Mouse (Mus musculus) kidney, embryonic 14.5 days (tissue): ENCODE data around the gene Cyb561. TPM values are rescaled to one million over a fixed set of nuclear protein-coding genes. Genes with fewer than 3 reads are reported as not detected.

Source experiments
- ATAC-seq: fragments of 200-750 bp; cut with Nextera tagmentation; 2 replicates; pipeline ENCODE4 v1.8.0; 2017; ENCODE audit warnings: moderate number of reproducible peaks, mild to moderate bottlenecking, moderate TSS enrichment, moderate library complexity; ENCODE audit not compliant: low FRiP score, low TSS enrichment
- H3K27ac ChIP-seq: fragments of 300-500 bp; sonication (generic); 2 replicates; pipeline ENCODE4 v1.5.1; 2014; ENCODE audit warnings: low read depth, mild to moderate bottlenecking, low read length, moderate library complexity, mixed read lengths
- H3K27me3 ChIP-seq: fragments of 300-500 bp; sonication (generic); 2 replicates; pipeline ENCODE4 v1.6.1; 2014; ENCODE audit warnings: mild to moderate bottlenecking, low read length; ENCODE audit not compliant: control insufficient read depth, insufficient read depth
- H3K36me3 ChIP-seq: fragments of 300-500 bp; sonication (generic); 2 replicates; pipeline ENCODE4 v1.6.1; 2014; ENCODE audit warnings: low read length, mixed read lengths; ENCODE audit not compliant: control insufficient read depth, insufficient read depth
- H3K4me1 ChIP-seq: fragments of 300-500 bp; sonication (generic); 2 replicates; pipeline ENCODE4 v1.6.1; 2014; ENCODE audit warnings: low read length, mixed read lengths; ENCODE audit not compliant: control insufficient read depth, insufficient read depth
- H3K4me2 ChIP-seq: fragments of 300-500 bp; sonication (generic); replicated peaks from 2 replicates; pipeline ENCODE4 v1.6.1; 2014; ENCODE audit warnings: low read depth, mild to moderate bottlenecking, low read length
- H3K4me3 ChIP-seq: fragments of 300-500 bp; sonication (generic); 2 replicates; pipeline ENCODE4 v1.5.1; 2014; ENCODE audit warnings: mild to moderate bottlenecking, low read length
- H3K9ac ChIP-seq: fragments of 300-500 bp; sonication (generic); 2 replicates; pipeline ENCODE4 v1.6.1; 2014; ENCODE audit warnings: low read depth, mild to moderate bottlenecking, low read length, moderate library complexity
- H3K9me3 ChIP-seq: fragments of 300-500 bp; sonication (generic); 2 replicates; pipeline ENCODE4 v1.6.1; 2016; ENCODE audit warnings: low read length; ENCODE audit not compliant: control insufficient read depth
- WGBS: fragments of 180-500 bp; shearing (Covaris S2); extraction: QIAGEN DNeasy Blood & Tissue Kit; methylation state at CpG from one replicate; pipeline ENCODE4 v1.1.7; 2014; 5-methylcytosine and 5-hydroxymethylcytosine counted together
- polyA plus RNA-seq: library from polyadenylated mRNA; unstranded; fragments of >200 nt; fragmentation: Nextera tagmentation; extraction: Ambion mirVana; gene quantifications from 2 replicates; pipeline ENCODE4 v1.2.1, GENCODE M21; 2014

The Cyb561 gene
- polyA plus RNA-seq, 1 experiment from 2014 or later = 25.2 TPM

GRCm38 (mm10) chr11:105921275-105921674 is 31.9 kb downstream of the Cyb561 start:
- Histone ChIP-seq H3K4me2 (no peak overlapping the region), H3K36me3 (peaks cover 4% of the 10 kb centered on the region; the same call in 1 of the 2 replicates)
- WGBS = 94% methylated on average over 5 of the region's 5 CpGs

DNA sequence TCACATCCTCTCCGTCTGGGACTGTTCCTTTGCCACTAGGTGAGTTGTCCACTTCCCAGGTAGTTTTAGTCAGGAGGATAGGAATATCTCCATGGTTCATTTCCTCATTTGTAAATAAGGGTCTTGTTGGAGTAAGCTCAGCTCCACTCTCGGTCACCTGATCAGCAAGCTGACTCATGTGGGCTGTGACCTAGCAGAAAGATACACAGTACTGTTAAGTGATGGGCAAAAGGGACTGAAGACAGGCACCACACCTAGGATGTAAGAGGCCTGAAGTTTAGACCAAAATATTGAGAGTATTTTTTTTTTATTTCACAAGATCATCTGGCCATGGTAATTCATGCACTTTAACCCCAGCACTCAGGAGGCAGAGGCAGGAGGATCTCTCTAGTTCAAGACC is 32.3 kb downstream of the Cyb561 start:
- H3K4me1 ChIP-seq = no peaks in the 10 kb centered on the region
- ATAC-seq = no peak
- H3K4me2 ChIP-seq = no peak overlapping the region
- WGBS = 91% methylated on average over 2 of the region's 2 CpGs
- H3K27me3 ChIP-seq = no peaks in the 10 kb centered on the region
- H3K27ac ChIP-seq = no peak overlapping the region
- H3K9me3 ChIP-seq = no peaks in the 10 kb centered on the region
- no peak overlapping the region for H3K4me3 ChIP-seq
- H3K9ac ChIP-seq = peak overlapping the region; percentile 14; the same call in 1 of the 2 replicates
- peaks cover 4% of the 10 kb centered on the region; the same call in 1 of the 2 replicates for H3K36me3 ChIP-seq

More at GRCm38 (mm10) chr11:105921275-105921674, 31.9 kb downstream of the Cyb561 start:
- H3K27ac ChIP-seq = no peak overlapping the region
- H3K27me3 ChIP-seq = no peaks in the 10 kb centered on the region
- H3K4me1 ChIP-seq = no peaks in the 10 kb centered on the region
- no peak overlapping the region for H3K9ac ChIP-seq
- H3K4me3 ChIP-seq = no peak overlapping the region
- H3K9me3 ChIP-seq = no peaks in the 10 kb centered on the region
- no peak for ATAC-seq

- no peak overlapping the region for H3K4me3 ChIP-seq
- no peak overlapping the region for H3K27ac ChIP-seq
- ATAC-seq = no peak
- no peaks in the 10 kb centered on the region for H3K4me1 ChIP-seq
- H3K36me3 ChIP-seq = peaks cover 4% of the 10 kb centered on the region; the same call in 1 of the 2 replicates
- 84% methylated on average over 3 of the region's 3 CpGs for WGBS
- peak overlapping the region; percentile 14; the same call in 1 of the 2 replicates for H3K9ac ChIP-seq
- H3K9me3 ChIP-seq = no peaks in the 10 kb centered on the region
- no peak overlapping the region for H3K4me2 ChIP-seq
- H3K27me3 ChIP-seq = no peaks in the 10 kb centered on the region
Observed at GRCm38 (mm10) chr11:105920098-105920785, 32.9 kb downstream of the Cyb561 start.

- Histone ChIP-seq H3K27me3 (no peaks in the 10 kb centered on the region), H3K4me2 (no peak overlapping the region), H3K4me3 (no peak overlapping the region), H3K4me1 (no peaks in the 10 kb centered on the region), H3K36me3 (0 out of 2 replicates have a peak, but pooled peaks cover 2% of the 10 kb centered on the region), H3K9me3 (no peaks in the 10 kb centered on the region), H3K27ac (no peak overlapping the region), H3K9ac (no peak overlapping the region)
- no peak for ATAC-seq
- WGBS = 47% methylated on average over 5 of the region's 5 CpGs
Observed at GRCm38 (mm10) chr11:105913580-105913979, 39.6 kb downstream of the Cyb561 start.

GRCm38 (mm10) chr11:105911592-105912375 is 41.4 kb downstream of the Cyb561 start:
- Histone ChIP-seq H3K9ac (no peak overlapping the region), H3K4me2 (no peak overlapping the region), H3K27me3 (no peaks in the 10 kb centered on the region), H3K36me3 (0 out of 2 replicates have a peak, but pooled peaks cover 2% of the 10 kb centered on the region), H3K4me3 (no peak overlapping the region), H3K4me1 (no peaks in the 10 kb centered on the region), H3K27ac (no peak overlapping the region), H3K9me3 (no peaks in the 10 kb centered on the region)
- 36% methylated on average over 4 of the region's 4 CpGs for WGBS
- ATAC-seq = peak; percentile 57; the same call in 1 of the 2 replicates

GRCm38 (mm10) chr11:105911149-105911548 is 42.0 kb downstream of the Cyb561 start:
- no peaks in the 10 kb centered on the region for H3K27me3 ChIP-seq
- no peak overlapping the region for H3K9ac ChIP-seq

GRCm38 (mm10) chr11:105909617-105910016 is 43.5 kb downstream of the Cyb561 start:
- ATAC-seq = no peak
- 32% methylated on average over 2 of the region's 2 CpGs for WGBS

More at GRCm38 (mm10) chr11:105911149-105911548, 42.0 kb downstream of the Cyb561 start:
- ATAC-seq = no peak
- Histone ChIP-seq H3K27ac (no peak overlapping the region), H3K4me1 (no peaks in the 10 kb centered on the region), H3K4me2 (no peak overlapping the region), H3K36me3 (0 out of 2 replicates have a peak, but pooled peaks cover 2% of the 10 kb centered on the region), H3K4me3 (no peak overlapping the region), H3K9me3 (no peaks in the 10 kb centered on the region)

GRCm38 (mm10) chr11:105908926-105909325 is 44.2 kb downstream of the Cyb561 start:
- no peak overlapping the region for H3K27ac ChIP-seq
- 87% methylated on average over 8 of the region's 8 CpGs for WGBS
- no peak overlapping the region for H3K4me2 ChIP-seq
- no peak overlapping the region for H3K4me3 ChIP-seq
- no peak for ATAC-seq
- no peak overlapping the region for H3K9ac ChIP-seq
- H3K27me3 ChIP-seq = no peaks in the 10 kb centered on the region
- H3K36me3 ChIP-seq = no peaks in the 10 kb centered on the region
- no peaks in the 10 kb centered on the region for H3K9me3 ChIP-seq
- no peaks in the 10 kb centered on the region for H3K4me1 ChIP-seq

More at GRCm38 (mm10) chr11:105909617-105910016, 43.5 kb downstream of the Cyb561 start:
- Histone ChIP-seq H3K9me3 (no peaks in the 10 kb centered on the region), H3K4me3 (no peak overlapping the region), H3K27me3 (no peaks in the 10 kb centered on the region), H3K4me2 (no peak overlapping the region), H3K27ac (no peak overlapping the region), H3K4me1 (no peaks in the 10 kb centered on the region), H3K9ac (no peak overlapping the region), H3K36me3 (0 out of 2 replicates have a peak, but pooled peaks cover 2% of the 10 kb centered on the region)

DNA sequence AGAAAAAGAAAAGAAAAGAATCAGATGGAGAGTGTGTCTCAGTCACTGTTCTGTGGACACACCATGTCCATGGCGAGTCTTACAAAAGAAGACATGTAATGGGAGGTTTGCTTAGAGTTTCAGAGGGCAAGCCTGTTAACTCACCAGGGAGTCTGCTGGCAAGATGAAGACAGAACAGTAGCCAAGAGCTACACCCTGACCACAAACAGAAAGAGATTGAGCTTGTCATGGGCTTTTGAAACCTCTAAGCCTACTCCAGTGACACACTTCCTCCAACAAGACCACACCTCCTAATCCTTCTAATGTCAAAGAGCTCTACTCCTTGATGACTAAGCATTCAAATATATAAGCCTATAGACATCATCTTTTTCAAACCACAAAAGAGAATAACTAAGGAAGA is 45.8 kb downstream of the Cyb561 start:
- H3K27ac ChIP-seq = no peak overlapping the region
- 89% methylated on average over 1 of the region's 1 CpGs for WGBS
- H3K27me3 ChIP-seq = no peaks in the 10 kb centered on the region
- H3K4me1 ChIP-seq = no peaks in the 10 kb centered on the region
- no peak overlapping the region for H3K4me3 ChIP-seq
- no peak overlapping the region for H3K9ac ChIP-seq
- ATAC-seq = no peak
- no peak overlapping the region for H3K4me2 ChIP-seq
- H3K9me3 ChIP-seq = no peaks in the 10 kb centered on the region
- no peaks in the 10 kb centered on the region; the same call in 1 of the 2 replicates for H3K36me3 ChIP-seq
